Comparison of ENCODE assay signal across 21 mouse cellular contexts in the genomic region with DNA sequence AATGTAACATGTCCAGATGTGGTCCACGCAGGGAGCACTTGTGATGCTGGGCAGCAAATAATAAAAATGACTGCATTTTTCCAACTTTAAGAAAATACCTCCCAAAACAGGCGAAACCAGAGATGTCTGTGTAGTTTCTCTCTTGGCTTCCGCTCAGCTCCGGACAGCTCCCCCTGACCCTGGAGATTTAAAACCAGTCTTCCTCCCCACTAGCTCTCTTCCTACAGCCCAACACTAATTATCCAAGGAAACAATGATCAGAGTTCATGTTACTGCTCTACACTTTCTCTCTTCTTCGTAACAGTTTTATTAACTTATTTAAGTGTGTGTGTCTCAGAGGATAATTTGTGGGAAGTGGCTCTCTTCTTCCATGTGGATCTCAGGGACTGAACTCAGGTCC. TPM values are rescaled to one million over a fixed set of nuclear protein-coding genes. Genes with fewer than 3 reads are reported as not detected.
DNase-seq lines count a peak whose midpoint lies in the region; ATAC-seq and TF ChIP-seq lines count a peak whose summit lies in the region.
"Had no signal": no experiment of that assay in that cellular context is flagged by ENCODE, and none has a peak within 500 bp of the region (broad histone marks: within the 10 kb centered on the region; RNA-seq: fewer than 3 reads in every experiment).

No protein-coding gene starts in this region.

- H3K9me3 ChIP-seq in kidney, embryonic 15.5 days (replicated peaks), result no peaks in the 10 kb centered on the region
- H3K9me3 ChIP-seq in kidney, postnatal 0 days (replicated peaks; ENCODE audit: low read length), result no peaks in the 10 kb centered on the region
- H3K9me3 ChIP-seq: embryonic facial prominence, embryonic 13.5 days; embryonic facial prominence, embryonic 15.5 days; forebrain, embryonic 10.5 days; forebrain, embryonic 12.5 days had no signal

- ATAC-seq in kidney, embryonic 15.5 days (replicated peaks; ENCODE audit: low FRiP score), result peak; percentile 47; the same call in 1 of the 2 replicates
- no peak for ATAC-seq in kidney, postnatal 0 days (replicated peaks; ENCODE audit: low FRiP score, low read depth)
- ATAC-seq: forebrain, embryonic 14.5 days; forebrain, embryonic 16.5 days had no signal

- H3K4me2 ChIP-seq in kidney, embryonic 15.5 days, result no peak overlapping the region
- no peak overlapping the region for H3K4me2 ChIP-seq in kidney, postnatal 0 days (ENCODE audit: low read length)
- H3K4me2 ChIP-seq: embryonic facial prominence, embryonic 13.5 days; embryonic facial prominence, embryonic 15.5 days; forebrain, embryonic 12.5 days had no signal

- no peak overlapping the region for H3K9ac ChIP-seq in kidney, embryonic 15.5 days
- no peak overlapping the region for H3K9ac ChIP-seq in kidney, postnatal 0 days (ENCODE audit: low read depth, low read length)
- H3K9ac ChIP-seq: embryonic facial prominence, embryonic 13.5 days; embryonic facial prominence, embryonic 15.5 days; forebrain, embryonic 12.5 days had no signal

- TF ChIP-seq CTCF in kidney, postnatal 0 days (IDR thresholded peaks at IDR 0.05; ENCODE audit: low read depth), result no peak

- no peaks in the 10 kb centered on the region for H3K27me3 ChIP-seq in kidney, embryonic 15.5 days
- H3K27me3 ChIP-seq in kidney, postnatal 0 days (ENCODE audit: insufficient read depth, low read length), result no peaks in the 10 kb centered on the region
- H3K27me3 ChIP-seq: embryonic facial prominence, embryonic 13.5 days; embryonic facial prominence, embryonic 15.5 days; forebrain, embryonic 12.5 days had no signal

- peak overlapping the region; percentile 77 for H3K27ac ChIP-seq in kidney, embryonic 15.5 days
- no peak overlapping the region for H3K27ac ChIP-seq in kidney, postnatal 0 days
- H3K27ac ChIP-seq: embryonic facial prominence, embryonic 13.5 days; embryonic facial prominence, embryonic 15.5 days; forebrain, embryonic 10.5 days; forebrain, embryonic 12.5 days had no signal

- 36% methylated on average over 5 of the region's 5 CpGs for WGBS in kidney, embryonic 15.5 days
- 32% methylated on average over 5 of the region's 5 CpGs for WGBS in kidney, postnatal 0 days

- no peak overlapping the region for H3K4me3 ChIP-seq in kidney, embryonic 15.5 days (replicated peaks)
- no peak overlapping the region for H3K4me3 ChIP-seq in kidney, postnatal 0 days (replicated peaks; ENCODE audit: low read depth, low read length)
- H3K4me3 ChIP-seq: embryonic facial prominence, embryonic 13.5 days; embryonic facial prominence, embryonic 15.5 days; erythroblast, embryonic 14.5 days; forebrain, embryonic 10.5 days; forebrain, embryonic 12.5 days had no signal

- H3K4me1 ChIP-seq in kidney, embryonic 15.5 days, result peaks cover 14% of the 10 kb centered on the region
- no peaks in the 10 kb centered on the region for H3K4me1 ChIP-seq in kidney, postnatal 0 days (replicated peaks; ENCODE audit: insufficient read depth, low read length)
- H3K4me1 ChIP-seq: embryonic facial prominence, embryonic 15.5 days; forebrain, embryonic 12.5 days had no signal

- no peak for DNase-seq in kidney, adult 18-20 months
- peak; percentile 81 for DNase-seq in kidney, postnatal 0 days (ENCODE audit: low spot score)
- no peak for DNase-seq in kidney, adult 9 months
- DNase-seq: adrenal gland, adult 2 months; adrenal gland, postnatal 10 days; adrenal gland, postnatal 25 days; cerebellum, adult 11 months; cerebellum, adult 18-20 months; cerebellum, adult 8-10 months; cerebellum, adult 9-11 months; cerebellum, postnatal 14 days; cerebellum, postnatal 36 days; embryo, embryonic 11 days had no signal

- H3K36me3 ChIP-seq in kidney, embryonic 15.5 days, result no peaks in the 10 kb centered on the region
- H3K36me3 ChIP-seq in kidney, postnatal 0 days (ENCODE audit: insufficient read depth, low read length), result no peaks in the 10 kb centered on the region
- H3K36me3 ChIP-seq: embryonic facial prominence, embryonic 13.5 days; embryonic facial prominence, embryonic 15.5 days; forebrain, embryonic 12.5 days had no signal

RNA-seq across cellular contexts. Expression of a gene that starts 19.1 kb away (rescaled TPM):
- polyA plus RNA-seq in kidney, embryonic 15.5 days (2015; fragmentation: Nextera tagmentation; extraction: Ambion mirVana), result 5.0 and 6.1 TPM in 2 replicates
- 5.1 and 5.3 TPM in 2 replicates for polyA plus RNA-seq in kidney, postnatal 0 days (2015; fragmentation: Nextera tagmentation; extraction: Ambion mirVana)

RNA-seq across cellular contexts. Expression of a gene that starts 42.9 kb away (rescaled TPM):
- 42.3 and 45.0 TPM in 2 replicates for polyA plus RNA-seq in kidney, embryonic 15.5 days (2015; fragmentation: Nextera tagmentation; extraction: Ambion mirVana)
- polyA plus RNA-seq in kidney, postnatal 0 days (2015; fragmentation: Nextera tagmentation; extraction: Ambion mirVana), result 43.3 and 47.3 TPM in 2 replicates
